Mouse (Mus musculus) heart, embryonic 12.5 days (tissue): Measurements from ENCODE around the gene Mb. TPM values are rescaled to one million over a fixed set of nuclear protein-coding genes. Genes with fewer than 3 reads are reported as not detected.

Experiments used
- ATAC-seq: fragments of 200-750 bp; cut with Nextera tagmentation; 2 replicates; pipeline ENCODE4 v1.8.0; 2017; ENCODE audit warnings: moderate TSS enrichment, moderate library complexity; ENCODE audit not compliant: insufficient number of reproducible peaks, low FRiP score
- H3K27ac ChIP-seq: fragments of 300-500 bp; sonication (generic); 2 replicates; pipeline ENCODE4 v1.5.1; 2016; ENCODE audit warnings: mild to moderate bottlenecking, moderate library complexity; ENCODE audit not compliant: poor library complexity, severe bottlenecking
- H3K27me3 ChIP-seq: fragments of 300-500 bp; sonication (generic); replicated peaks from 2 replicates; pipeline ENCODE4 v1.6.1; 2016; ENCODE audit warnings: mild to moderate bottlenecking, moderate library complexity
- H3K36me3 ChIP-seq: fragments of 300-500 bp; sonication (generic); 2 replicates; pipeline ENCODE4 v1.6.1; 2016; ENCODE audit warnings: mild to moderate bottlenecking, moderate library complexity
- H3K4me1 ChIP-seq: fragments of 300-500 bp; sonication (generic); replicated peaks from 2 replicates; pipeline ENCODE4 v1.6.1; 2016; ENCODE audit warnings: mild to moderate bottlenecking
- H3K4me2 ChIP-seq: fragments of 300-500 bp; sonication (generic); 2 replicates; pipeline ENCODE4 v1.6.1; 2016; ENCODE audit warnings: mild to moderate bottlenecking, moderate library complexity
- H3K4me3 ChIP-seq: fragments of 300-500 bp; sonication (generic); 2 replicates; pipeline ENCODE4 v1.5.1; 2016; ENCODE audit warnings: mild to moderate bottlenecking
- H3K9ac ChIP-seq: fragments of 300-500 bp; sonication (generic); 2 replicates; pipeline ENCODE4 v1.6.1; 2016; ENCODE audit warnings: mild to moderate bottlenecking, moderate library complexity
- H3K9me3 ChIP-seq: fragments of 300-500 bp; sonication (generic); replicated peaks from 2 replicates; pipeline ENCODE4 v1.6.1; 2016; ENCODE audit warnings: mild to moderate bottlenecking, moderate library complexity
- WGBS: fragments of 180-500 bp; shearing (Covaris S2); methylation state at CpG from one replicate; pipeline ENCODE4 v1.1.7; 2016; 5-methylcytosine and 5-hydroxymethylcytosine counted together
- polyA plus RNA-seq: library from polyadenylated mRNA; unstranded; fragments of >200 nt; fragmentation: Nextera tagmentation; extraction: Ambion mirVana; gene quantifications from 2 replicates; pipeline ENCODE4 v1.2.1, GENCODE M21; 2016

Mb gene
- polyA plus RNA-seq, 1 experiment from 2014 or later, result 214 TPM

GRCm38 (mm10) chr15:77079890-77080361 is 29.5 kb upstream of the Mb start:
- Histone ChIP-seq H3K27ac (no peak overlapping the region), H3K36me3 (peaks cover 89% of the 10 kb centered on the region), H3K4me2 (no peak overlapping the region), H3K9me3 (no peaks in the 10 kb centered on the region), H3K9ac (no peak overlapping the region), H3K4me3 (no peak overlapping the region), H3K4me1 (peaks cover 4% of the 10 kb centered on the region; the same call in 1 of the 2 replicates), H3K27me3 (no peaks in the 10 kb centered on the region)
- WGBS, result 76% methylated on average over 11 of the region's 11 CpGs
- no peak for ATAC-seq

GRCm38 (mm10) chr15:77079256-77079822 is 28.9 kb upstream of the Mb start:
- Histone ChIP-seq H3K27ac (no peak overlapping the region), H3K36me3 (peaks cover 88% of the 10 kb centered on the region), H3K9ac (no peak overlapping the region), H3K4me3 (no peak overlapping the region), H3K27me3 (no peaks in the 10 kb centered on the region), H3K4me1 (peaks cover 4% of the 10 kb centered on the region; the same call in 1 of the 2 replicates), H3K4me2 (no peak overlapping the region), H3K9me3 (no peaks in the 10 kb centered on the region)
- WGBS, result 84% methylated on average over 14 of the region's 14 CpGs
- no peak for ATAC-seq

GRCm38 (mm10) chr15:77078786-77079185 is 28.3 kb upstream of the Mb start:
- no peak overlapping the region for H3K4me2 ChIP-seq
- H3K27me3 ChIP-seq, result no peaks in the 10 kb centered on the region
- no peak overlapping the region for H3K9ac ChIP-seq
- ATAC-seq, result no peak
- no peaks in the 10 kb centered on the region for H3K9me3 ChIP-seq
- no peak overlapping the region for H3K4me3 ChIP-seq
- H3K27ac ChIP-seq, result no peak overlapping the region
- H3K4me1 ChIP-seq, result peaks cover 4% of the 10 kb centered on the region; the same call in 1 of the 2 replicates
- WGBS, result 66% methylated on average over 3 of the region's 3 CpGs
- H3K36me3 ChIP-seq, result peaks cover 84% of the 10 kb centered on the region

DNA sequence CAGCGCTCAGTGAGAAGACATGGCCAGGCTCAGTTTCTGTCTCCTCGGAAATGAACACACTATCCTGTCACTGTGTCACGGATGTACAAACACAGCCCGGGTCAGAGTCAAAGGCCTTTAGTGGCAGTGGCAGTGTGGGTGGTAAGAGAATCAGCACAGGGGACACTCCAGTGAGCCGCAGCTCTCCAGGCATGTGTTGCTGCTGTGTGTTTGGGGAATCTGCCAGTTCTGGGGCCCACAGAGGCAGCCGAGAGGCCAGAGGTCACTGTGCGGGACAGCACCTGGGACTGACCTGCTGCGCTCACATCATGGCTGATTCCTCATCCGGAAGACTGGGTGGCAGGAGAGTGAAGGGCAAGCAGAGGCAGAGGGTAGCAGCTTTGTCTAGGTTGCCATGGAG is 27.4 kb upstream of the Mb start:
- 89% methylated on average over 9 of the region's 9 CpGs for WGBS
- Histone ChIP-seq H3K4me3 (no peak overlapping the region), H3K9me3 (no peaks in the 10 kb centered on the region), H3K9ac (no peak overlapping the region), H3K27me3 (no peaks in the 10 kb centered on the region), H3K4me1 (peaks cover 4% of the 10 kb centered on the region; the same call in 1 of the 2 replicates), H3K36me3 (peaks cover 78% of the 10 kb centered on the region), H3K4me2 (no peak overlapping the region), H3K27ac (no peak overlapping the region)
- no peak for ATAC-seq

DNA sequence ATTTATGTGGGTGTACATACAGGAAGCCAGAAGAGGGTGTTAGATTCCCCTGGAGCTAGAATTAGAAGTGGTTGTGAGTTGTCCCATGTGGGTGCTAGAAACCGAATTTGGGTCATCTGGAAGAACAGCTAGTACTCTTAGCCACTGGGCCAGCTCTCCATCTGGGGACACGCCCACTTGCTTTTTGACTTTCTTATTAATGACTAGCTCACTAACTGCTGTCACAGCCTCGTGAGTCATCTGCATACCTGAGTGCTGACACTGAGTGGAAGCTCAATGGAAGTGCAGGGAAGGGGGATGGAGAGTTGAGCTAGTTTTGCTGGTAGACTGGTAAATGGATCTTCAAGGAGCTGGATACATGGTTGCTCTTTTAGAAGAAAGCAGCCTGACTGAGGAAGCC is 26.1 kb upstream of the Mb start:
- Histone ChIP-seq H3K27me3 (no peaks in the 10 kb centered on the region), H3K4me1 (peaks cover 10% of the 10 kb centered on the region), H3K9me3 (no peaks in the 10 kb centered on the region), H3K9ac (no peak overlapping the region), H3K36me3 (peaks cover 66% of the 10 kb centered on the region), H3K27ac (no peak overlapping the region), H3K4me2 (no peak overlapping the region), H3K4me3 (no peak overlapping the region)
- 73% methylated on average over 3 of the region's 3 CpGs for WGBS
- ATAC-seq, result no peak

- Histone ChIP-seq H3K36me3 (peaks cover 30% of the 10 kb centered on the region), H3K4me1 (peaks cover 25% of the 10 kb centered on the region), H3K27ac (no peak overlapping the region), H3K27me3 (no peaks in the 10 kb centered on the region), H3K4me2 (no peak overlapping the region), H3K4me3 (no peak overlapping the region), H3K9me3 (no peaks in the 10 kb centered on the region), H3K9ac (no peak overlapping the region)
- ATAC-seq, result no peak
- 76% methylated on average over 4 of the region's 4 CpGs for WGBS
Observed at GRCm38 (mm10) chr15:77072556-77073163, 22.2 kb upstream of the Mb start.

GRCm38 (mm10) chr15:77071501-77071900 is 21.0 kb upstream of the Mb start:
- Histone ChIP-seq H3K4me2 (peak overlapping the region; percentile 13), H3K36me3 (peaks cover 19% of the 10 kb centered on the region), H3K4me1 (peaks cover 29% of the 10 kb centered on the region), H3K27ac (no peak overlapping the region), H3K27me3 (no peaks in the 10 kb centered on the region), H3K4me3 (no peak overlapping the region), H3K9me3 (no peaks in the 10 kb centered on the region), H3K9ac (no peak overlapping the region)
- 16% methylated on average over 10 of the region's 10 CpGs for WGBS
- 0 out of 2 replicates have a peak, but pooled peaks have one; percentile 33 for ATAC-seq

- Histone ChIP-seq H3K27ac (no peak overlapping the region), H3K27me3 (no peaks in the 10 kb centered on the region), H3K36me3 (peaks cover 12% of the 10 kb centered on the region), H3K9ac (no peak overlapping the region), H3K9me3 (no peaks in the 10 kb centered on the region), H3K4me2 (no peak overlapping the region), H3K4me1 (peaks cover 34% of the 10 kb centered on the region), H3K4me3 (no peak overlapping the region)
- no peak for ATAC-seq
- WGBS, result 85% methylated on average over 11 of the region's 11 CpGs
Observed at GRCm38 (mm10) chr15:77070745-77071268, 20.3 kb upstream of the Mb start.

DNA sequence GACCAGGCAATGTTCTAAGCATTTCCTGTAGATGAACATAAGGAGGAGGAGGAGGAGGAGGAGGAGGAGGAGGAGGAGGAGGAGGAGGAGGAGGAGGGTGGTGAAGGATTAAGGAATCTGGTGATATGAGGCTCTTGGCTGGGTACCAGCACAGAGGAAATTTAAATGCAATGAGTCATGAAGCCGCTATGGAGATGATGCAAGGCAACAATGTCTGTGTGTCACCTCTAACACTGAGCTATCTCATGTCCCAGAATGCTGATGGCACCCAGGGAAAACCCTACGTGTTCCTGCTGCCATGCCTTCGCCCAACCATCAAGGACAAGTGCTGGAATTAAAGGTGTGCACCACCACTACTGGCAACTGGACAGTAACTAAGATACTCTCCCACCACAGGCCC is 18.5 kb upstream of the Mb start:
- Histone ChIP-seq H3K9ac (no peak overlapping the region; the same call in 1 of the 2 replicates), H3K27ac (peak overlapping the region; percentile 67), H3K9me3 (no peaks in the 10 kb centered on the region), H3K4me2 (no peak overlapping the region), H3K4me3 (no peak overlapping the region), H3K36me3 (no peaks in the 10 kb centered on the region), H3K27me3 (no peaks in the 10 kb centered on the region), H3K4me1 (peaks cover 34% of the 10 kb centered on the region)
- 56% methylated on average over 3 of the region's 3 CpGs for WGBS
- ATAC-seq, result 0 out of 2 replicates have a peak, but pooled peaks have one; percentile 22

DNA sequence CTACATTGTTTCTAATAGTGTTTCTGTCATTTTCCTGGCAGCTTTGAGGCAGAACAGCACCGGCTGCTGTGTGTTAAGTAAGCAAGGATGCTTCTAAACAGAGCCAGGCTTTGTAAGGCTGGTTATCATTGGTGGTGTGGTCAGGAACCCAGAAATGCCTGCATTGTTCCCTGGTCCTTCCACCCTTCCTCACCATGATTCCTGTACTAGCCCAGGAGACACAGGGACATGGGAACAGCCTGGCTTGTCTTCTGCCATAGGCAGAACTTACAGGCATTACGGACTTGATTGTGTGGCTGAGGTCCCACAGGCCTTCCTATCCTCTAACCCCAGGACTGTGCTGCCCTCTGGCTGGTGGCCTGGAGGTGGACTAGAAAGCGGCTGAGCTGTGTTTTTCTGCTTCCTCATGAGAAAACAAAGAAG is 18.0 kb upstream of the Mb start:
- Histone ChIP-seq H3K27ac (peak overlapping the region; percentile 67), H3K27me3 (no peaks in the 10 kb centered on the region), H3K4me2 (no peak overlapping the region), H3K36me3 (no peaks in the 10 kb centered on the region), H3K4me3 (no peak overlapping the region), H3K9ac (no peak overlapping the region; the same call in 1 of the 2 replicates), H3K4me1 (peaks cover 34% of the 10 kb centered on the region), H3K9me3 (no peaks in the 10 kb centered on the region)
- ATAC-seq, result peak; percentile 54
- 34% methylated on average over 3 of the region's 3 CpGs for WGBS

- no peak overlapping the region for H3K27ac ChIP-seq
- 41% methylated on average over 6 of the region's 6 CpGs for WGBS
- no peak overlapping the region for H3K9ac ChIP-seq
- H3K4me1 ChIP-seq, result peaks cover 24% of the 10 kb centered on the region
- ATAC-seq, result no peak
- no peaks in the 10 kb centered on the region for H3K36me3 ChIP-seq
- no peaks in the 10 kb centered on the region for H3K27me3 ChIP-seq
- H3K9me3 ChIP-seq, result no peaks in the 10 kb centered on the region
- H3K4me3 ChIP-seq, result no peak overlapping the region
- no peak overlapping the region for H3K4me2 ChIP-seq
Observed at GRCm38 (mm10) chr15:77066233-77066632, 15.8 kb upstream of the Mb start.
